Comparison of ENCODE assay signal across 14 mouse cellular contexts in the genomic region with DNA sequence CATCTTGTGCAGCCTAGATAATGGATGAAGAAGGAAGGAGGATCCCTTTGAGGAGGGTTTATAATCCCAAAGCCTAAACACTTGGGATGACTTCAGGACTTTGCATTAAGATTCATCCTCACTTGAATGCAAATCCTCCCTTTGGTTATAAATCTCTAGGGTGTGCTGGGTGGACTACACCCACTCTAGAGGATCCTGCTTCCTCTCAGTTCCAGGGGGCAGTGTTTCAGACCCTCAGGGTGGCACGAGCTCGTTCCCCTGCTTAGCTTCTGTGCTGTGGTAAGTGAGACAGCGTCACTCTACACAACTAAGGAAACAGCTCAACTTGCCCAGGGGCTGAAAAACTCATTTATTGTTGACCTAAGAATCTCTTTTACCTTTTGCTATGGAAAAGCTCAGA. TPM values are rescaled to one million over a fixed set of nuclear protein-coding genes. Genes with fewer than 3 reads are reported as not detected.
DNase-seq lines count a peak whose midpoint lies in the region; ATAC-seq and TF ChIP-seq lines count a peak whose summit lies in the region.
"Had no signal": no experiment of that assay in that cellular context is flagged by ENCODE, and none has a peak within 500 bp of the region (broad histone marks: within the 10 kb centered on the region; RNA-seq: fewer than 3 reads in every experiment).

No protein-coding gene starts in this region.

- no peaks in the 10 kb centered on the region for H3K27me3 ChIP-seq in lung, embryonic 14.5 days (ENCODE audit: insufficient read depth, low read length)
- peaks cover 24% of the 10 kb centered on the region for H3K27me3 ChIP-seq in limb, embryonic 13.5 days
- H3K27me3 ChIP-seq in stomach, embryonic 16.5 days (ENCODE audit: control insufficient read depth, insufficient read depth, low read length), result no peaks in the 10 kb centered on the region

- H3K9me3 ChIP-seq in lung, embryonic 14.5 days (ENCODE audit: low read depth, low read length), result no peaks in the 10 kb centered on the region
- no peaks in the 10 kb centered on the region for H3K9me3 ChIP-seq in limb, embryonic 13.5 days
- no peaks in the 10 kb centered on the region for H3K9me3 ChIP-seq in stomach, embryonic 16.5 days (replicated peaks; ENCODE audit: control insufficient read depth, low read length)

- peak overlapping the region; percentile 70 for H3K4me2 ChIP-seq in lung, embryonic 14.5 days
- H3K4me2 ChIP-seq in limb, embryonic 13.5 days (replicated peaks), result peak overlapping the region; percentile 77
- peak overlapping the region; percentile 55 for H3K4me2 ChIP-seq in stomach, embryonic 16.5 days (ENCODE audit: low read depth, low read length)

- H3K27ac ChIP-seq in lung, embryonic 14.5 days (ENCODE audit: low read depth), result peak overlapping the region; percentile 50; the same call in 1 of the 2 replicates
- H3K27ac ChIP-seq in limb, embryonic 13.5 days, result peak overlapping the region; percentile 7; the same call in 1 of the 2 replicates
- H3K27ac ChIP-seq in stomach, embryonic 16.5 days (ENCODE audit: low read length), result peak overlapping the region; percentile 79
- H3K27ac ChIP-seq: macrophage had no signal

- WGBS in lung, embryonic 14.5 days, result 20% methylated on average over 3 of the region's 3 CpGs
- WGBS in limb, embryonic 13.5 days, result 26% methylated on average over 3 of the region's 3 CpGs
- WGBS in stomach, embryonic 16.5 days, result 19% methylated on average over 3 of the region's 3 CpGs

- ATAC-seq in lung, embryonic 14.5 days (ENCODE audit: insufficient read depth), result no peak
- ATAC-seq in limb, embryonic 13.5 days (ENCODE audit: low FRiP score, low read depth), result no peak
- peak; percentile 11; the same call in 1 of the 2 replicates for ATAC-seq in stomach, embryonic 16.5 days (ENCODE audit: insufficient read depth, low FRiP score)
- ATAC-seq: forebrain, embryonic 14.5 days; inflammation-experienced regulatory T-cells, adult 6 months had no signal

- TF ChIP-seq CTCF in lung, embryonic 14.5 days (IDR thresholded peaks at IDR 0.05; ENCODE audit: low read depth), result no peak

- DNase-seq in heart, adult 11 months, result peak; percentile 66
- no peak for DNase-seq in heart, adult 18-20 months
- DNase-seq in lung, embryonic 14.5 days, result no peak
- DNase-seq in lung, postnatal 36 days, result no peak
- DNase-seq in MN1 (ENCODE audit: low spot score), result no peak
- no peak for DNase-seq in spleen, postnatal 14 days (ENCODE audit: low spot score in 2 of 2)
- DNase-seq: cerebellum, adult 8-10 months had no signal

- H3K36me3 ChIP-seq in lung, embryonic 14.5 days (ENCODE audit: insufficient read depth), result no peaks in the 10 kb centered on the region
- H3K36me3 ChIP-seq in limb, embryonic 13.5 days, result no peaks in the 10 kb centered on the region
- no peaks in the 10 kb centered on the region for H3K36me3 ChIP-seq in stomach, embryonic 16.5 days (ENCODE audit: control insufficient read depth, insufficient read depth, low read length)

- H3K4me1 ChIP-seq in lung, embryonic 14.5 days (ENCODE audit: insufficient read depth), result peaks cover 16% of the 10 kb centered on the region
- H3K4me1 ChIP-seq in limb, embryonic 13.5 days, result peaks cover 34% of the 10 kb centered on the region
- H3K4me1 ChIP-seq in stomach, embryonic 16.5 days (ENCODE audit: control insufficient read depth, insufficient read depth, low read length), result peaks cover 28% of the 10 kb centered on the region

- no peak overlapping the region for H3K4me3 ChIP-seq in lung, embryonic 14.5 days (ENCODE audit: low read depth, low read length)
- peak overlapping the region; percentile 50 for H3K4me3 ChIP-seq in limb, embryonic 13.5 days
- H3K4me3 ChIP-seq in stomach, embryonic 16.5 days (replicated peaks; ENCODE audit: low read length), result peak overlapping the region; percentile 42; the same call in 1 of the 2 replicates

- H3K9ac ChIP-seq in lung, embryonic 14.5 days, result no peak overlapping the region; the same call in 1 of the 2 replicates
- no peak overlapping the region for H3K9ac ChIP-seq in limb, embryonic 13.5 days
- peak overlapping the region; percentile 42; the same call in 1 of the 2 replicates for H3K9ac ChIP-seq in stomach, embryonic 16.5 days (ENCODE audit: low read length)

RNA-seq across cellular contexts. Expression of a gene that starts 1.8 kb away (rescaled TPM):
- total RNA-seq in heart, adult 18-20 months (2021), result 1 to 10 TPM; 1.5 to 1.6 TPM
- 16.2 and 17.9 TPM in 2 replicates for polyA plus RNA-seq in lung, embryonic 14.5 days (2014; fragmentation: Nextera tagmentation; extraction: Ambion mirVana)
- 57.5 and 58.4 TPM in 2 replicates for polyA plus RNA-seq in limb, embryonic 13.5 days (2015; fragmentation: Nextera tagmentation; extraction: Ambion mirVana)
- 34.5 and 35.2 TPM in 2 replicates for polyA plus RNA-seq in stomach, embryonic 16.5 days (2015; fragmentation: Nextera tagmentation; extraction: Ambion mirVana)
- total RNA-seq: MEL had no signal
- polyA plus RNA-seq: C2C12; inflammation-experienced regulatory T-cells, adult 6 months; macrophage had no signal

Comparison
In these comparisons a context has a peak if more than half of its experiments do, and no peak if none do; other contexts are left out.
1. H3K27ac ChIP-seq: peak in every context shown above with its lines; median percentile 79 in stomach, embryonic 16.5 days; 50 in lung, embryonic 14.5 days; 7 in limb, embryonic 13.5 days.